Mouse (Mus musculus) granulocyte monocyte progenitor cell, adult 5-6 weeks (primary cell): ENCODE measurements at regions not wholly inside any gene's neighbourhood (a gene's known extent, or its start where the extent isn't known, plus 50 kb on each side); places are given as distances from the start of the nearest gene placed in this dataset.

Source experiments
- ATAC-seq: replicated peaks from 2 replicates; pipeline ENCODE4 v1.8.0; 2016; ENCODE audit warnings: mild to moderate bottlenecking, moderate TSS enrichment, inconsistent platforms; ENCODE audit not compliant: poor library complexity, severe bottlenecking

DNA sequence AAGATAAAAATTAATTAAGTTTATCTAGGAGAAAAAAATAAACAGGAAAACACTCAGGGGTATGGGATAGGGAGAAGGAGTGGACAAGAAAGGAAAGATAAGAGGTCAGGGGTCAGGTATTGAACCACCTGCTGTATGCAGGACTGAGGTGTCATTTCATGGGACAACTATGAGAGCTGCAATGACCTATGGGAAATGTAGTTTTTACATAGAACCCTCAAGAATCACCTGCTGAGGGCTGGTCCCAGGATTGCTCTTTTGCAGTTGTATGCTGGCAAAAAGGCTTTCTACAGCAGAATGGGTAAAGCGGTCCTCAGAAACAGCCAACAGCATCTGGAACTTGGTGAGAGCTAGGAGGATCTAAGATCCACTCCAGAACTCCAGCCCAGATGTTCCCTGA lies 154.0 kb downstream of the Sox4 start:
- ATAC-seq: no peak

DNA sequence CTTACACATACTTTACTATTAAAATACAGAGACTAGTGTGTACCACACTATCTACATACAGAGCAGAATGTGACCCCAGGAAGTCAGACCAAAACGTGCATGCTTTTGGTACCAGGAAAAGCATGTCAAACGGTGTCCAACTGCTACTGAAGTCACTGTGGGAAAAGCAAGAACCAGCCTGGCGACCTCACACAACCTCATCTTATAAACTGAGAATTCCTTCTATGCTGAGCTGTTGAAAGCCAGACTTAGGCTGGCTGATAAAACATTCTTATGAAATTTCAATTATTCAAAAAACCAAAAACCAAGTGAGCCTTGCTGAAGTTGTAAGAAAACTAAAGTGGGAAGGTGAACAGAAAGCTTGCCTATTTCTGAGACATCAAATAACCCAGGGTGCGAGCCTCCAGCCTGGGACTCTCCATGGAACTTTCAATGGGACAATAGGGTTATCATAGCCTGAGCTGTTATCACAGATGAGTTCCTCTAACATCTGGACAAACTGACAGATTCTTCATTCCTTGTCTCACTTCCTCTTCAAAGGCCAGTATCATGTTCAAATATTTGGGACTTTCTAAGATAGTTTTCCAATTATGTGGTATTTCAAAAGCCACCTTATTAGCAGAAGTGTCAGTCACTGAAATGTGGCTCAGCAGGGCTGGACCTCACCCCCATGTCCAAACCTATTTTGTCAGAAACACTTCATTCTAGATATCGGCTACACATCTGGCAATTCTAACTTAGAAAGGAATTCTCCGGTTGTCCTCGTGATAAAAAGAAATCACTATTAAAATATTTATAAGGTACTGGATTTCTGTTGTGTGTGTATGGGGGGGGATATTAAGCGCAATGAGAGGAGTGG lies 155.7 kb downstream of the Sox4 start:
- peak; percentile 68 for ATAC-seq

DNA sequence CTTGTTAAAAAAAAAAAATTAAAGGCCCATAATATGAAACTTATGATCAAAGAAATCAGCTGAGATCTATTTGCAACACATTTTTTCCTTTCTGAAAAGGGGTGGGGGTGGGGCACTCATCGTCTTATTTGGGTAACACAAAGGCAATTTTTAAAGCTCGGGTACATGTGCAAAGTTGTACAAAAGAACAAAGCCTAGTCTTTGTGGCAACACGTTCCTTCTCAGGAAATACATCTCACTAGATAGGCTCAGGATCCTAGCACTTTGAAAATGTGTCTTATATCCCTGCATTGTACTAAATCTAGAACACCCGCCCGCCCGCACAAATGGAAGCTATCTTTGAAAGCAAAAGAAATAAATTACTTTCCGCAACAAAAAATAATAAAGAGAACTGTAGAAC lies 158.2 kb downstream of the Sox4 start:
- no peak for ATAC-seq

DNA sequence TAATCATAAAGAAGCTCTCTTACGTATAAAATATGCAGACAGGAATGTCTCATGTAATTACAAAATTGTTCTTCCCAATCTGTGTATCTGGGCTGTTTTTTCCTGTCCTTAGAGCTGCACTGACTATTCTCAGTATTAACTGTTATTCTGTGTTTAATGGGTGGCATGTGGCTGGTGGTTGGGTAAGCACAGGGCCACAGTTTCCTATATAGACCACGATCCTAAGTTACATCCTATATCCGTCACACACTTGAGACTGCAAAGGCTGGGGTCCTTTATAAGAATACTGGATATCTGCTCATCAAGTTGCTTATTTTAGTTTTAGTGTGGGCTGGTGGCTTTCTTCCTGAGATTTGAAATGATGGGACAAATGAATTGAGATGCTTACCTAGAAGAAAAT lies 159.0 kb downstream of the Sox4 start:
- peak; percentile 72 for ATAC-seq

DNA sequence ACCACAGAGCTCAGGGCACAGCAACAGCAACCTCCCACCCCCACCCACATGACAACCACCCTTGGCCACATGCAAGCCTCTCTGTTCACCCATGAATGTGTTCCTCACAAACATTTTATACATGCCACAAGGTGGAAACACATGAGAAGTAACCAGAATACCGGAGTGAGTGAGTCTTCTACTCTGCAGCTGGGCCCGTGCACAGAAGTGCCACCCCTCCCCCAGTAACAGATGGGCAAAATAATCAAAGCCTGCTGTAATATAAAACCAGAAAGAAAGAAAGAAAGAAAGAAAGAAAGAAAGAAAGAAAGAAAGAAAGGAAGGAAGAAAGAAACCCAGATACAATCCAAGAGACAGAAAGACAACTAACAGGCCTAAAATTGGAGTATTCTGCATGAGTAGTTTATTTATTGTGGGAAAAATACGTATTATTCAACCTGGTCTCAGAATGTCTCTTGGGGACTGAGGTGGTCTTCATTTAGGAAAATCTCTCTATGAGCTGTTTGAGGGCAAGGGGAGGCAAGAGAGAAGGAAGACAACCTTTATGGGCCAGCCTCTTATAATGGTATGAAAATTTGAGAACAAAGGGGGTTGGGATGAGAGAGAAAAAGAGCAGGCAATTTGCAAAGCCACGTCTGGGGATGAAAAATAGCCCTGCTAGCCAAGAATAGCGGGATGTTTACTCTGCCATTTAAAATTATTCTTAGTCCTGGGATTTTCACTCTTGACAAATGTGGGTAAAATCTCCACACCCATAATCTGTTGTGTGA lies 160.2 kb downstream of the Sox4 start:
- ATAC-seq: no peak

DNA sequence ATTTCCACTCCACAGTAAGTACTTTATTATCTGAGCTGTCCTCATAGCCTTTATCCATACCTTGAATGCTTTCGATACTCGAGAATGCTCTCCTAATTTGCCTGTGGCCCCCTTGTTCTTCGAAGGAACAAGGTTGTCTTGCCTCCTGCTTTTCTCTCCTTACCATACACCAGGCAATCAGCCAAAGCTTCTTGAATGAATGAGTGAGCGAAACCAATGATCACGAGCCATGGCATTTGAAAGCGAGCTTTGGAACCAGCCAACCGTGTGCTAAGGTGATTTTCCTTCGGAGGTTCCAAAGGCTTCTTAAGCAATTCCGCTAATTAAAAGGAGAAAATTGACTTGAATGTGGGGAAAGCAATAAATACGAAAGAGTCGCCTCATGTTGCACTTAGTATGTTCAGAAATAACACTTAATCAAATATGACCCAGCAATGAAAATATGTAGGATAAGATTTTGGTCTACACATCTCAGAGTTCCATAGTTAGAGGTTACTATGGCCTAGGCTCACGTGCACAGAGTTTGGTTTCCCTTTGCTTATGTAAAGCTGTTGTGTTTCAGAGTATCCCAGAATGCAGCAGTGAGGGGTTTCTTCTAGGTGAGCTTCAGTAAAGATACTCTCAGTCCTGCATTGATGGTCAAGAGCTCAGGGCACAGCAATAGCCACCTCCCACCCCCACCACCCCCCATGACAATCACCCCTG lies 160.9 kb downstream of the Sox4 start:
- no peak for ATAC-seq

DNA sequence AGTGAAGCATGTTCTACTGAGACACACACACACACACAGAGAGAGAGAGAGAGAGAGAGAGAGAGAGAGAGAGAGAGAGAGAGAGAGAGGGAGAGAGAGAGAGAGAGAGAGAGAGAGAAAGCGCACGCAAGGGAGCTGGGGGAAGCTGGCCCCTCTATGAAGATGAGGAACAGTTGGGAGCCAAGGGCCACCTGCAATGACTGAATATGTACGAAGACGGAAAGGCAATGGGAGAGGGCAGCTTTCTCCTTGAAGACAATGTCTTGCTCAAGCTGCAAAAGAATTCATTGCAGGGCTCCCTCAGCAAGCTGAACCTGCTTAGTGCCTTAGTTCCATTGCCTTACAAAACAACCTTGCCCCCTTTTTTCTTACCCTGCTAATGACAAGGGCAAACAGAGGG lies 163.1 kb downstream of the Sox4 start:
- ATAC-seq: peak; percentile 46

DNA sequence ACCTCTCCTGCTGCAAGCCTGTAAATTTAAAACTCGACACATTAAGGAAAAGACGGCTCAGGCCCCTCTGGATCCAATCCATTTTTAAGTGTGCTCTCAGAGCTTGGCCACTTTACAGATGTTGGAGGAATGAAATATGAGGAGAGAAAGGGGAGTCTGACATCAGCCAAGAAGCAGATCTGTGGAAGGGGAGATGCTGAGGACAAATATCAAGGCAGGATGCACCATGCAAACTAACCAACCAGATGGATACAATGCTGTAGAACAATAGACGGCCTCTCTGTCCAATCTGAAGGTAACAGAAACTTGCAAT lies 166.2 kb downstream of the Sox4 start:
- ATAC-seq: no peak

DNA sequence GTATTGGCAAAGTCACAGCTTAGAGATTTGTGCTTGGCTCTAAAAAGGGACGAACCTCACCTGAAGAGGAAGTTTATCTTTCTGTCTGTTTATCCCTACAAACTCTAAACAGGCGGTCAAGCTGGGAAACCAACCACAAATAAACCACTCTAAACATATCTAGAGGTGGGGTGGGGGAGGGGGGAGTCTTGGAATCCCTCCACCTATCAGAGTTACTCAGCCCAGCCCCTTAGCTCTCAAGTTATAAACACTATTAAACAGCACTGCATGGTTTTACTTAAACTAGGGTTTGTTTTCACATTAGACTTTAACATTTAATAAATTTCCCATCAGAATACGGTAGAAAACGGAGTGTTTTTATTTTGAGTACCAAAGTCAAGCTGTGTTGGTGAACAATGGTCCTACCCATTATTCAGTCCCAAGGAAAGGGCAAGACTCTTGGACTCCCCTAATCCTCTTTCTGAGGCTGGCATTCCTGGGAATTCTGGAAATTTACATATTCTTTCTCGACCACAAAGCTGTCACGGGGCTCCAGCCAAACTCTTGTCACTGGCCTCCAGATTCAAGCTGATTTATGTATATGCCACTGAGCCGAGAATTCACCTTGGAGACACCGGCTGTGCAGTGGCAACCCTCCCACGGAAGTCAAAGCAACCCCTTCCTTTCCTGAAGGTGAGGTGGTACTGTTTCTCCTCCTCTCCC lies 166.7 kb downstream of the Sox4 start:
- ATAC-seq: no peak

DNA sequence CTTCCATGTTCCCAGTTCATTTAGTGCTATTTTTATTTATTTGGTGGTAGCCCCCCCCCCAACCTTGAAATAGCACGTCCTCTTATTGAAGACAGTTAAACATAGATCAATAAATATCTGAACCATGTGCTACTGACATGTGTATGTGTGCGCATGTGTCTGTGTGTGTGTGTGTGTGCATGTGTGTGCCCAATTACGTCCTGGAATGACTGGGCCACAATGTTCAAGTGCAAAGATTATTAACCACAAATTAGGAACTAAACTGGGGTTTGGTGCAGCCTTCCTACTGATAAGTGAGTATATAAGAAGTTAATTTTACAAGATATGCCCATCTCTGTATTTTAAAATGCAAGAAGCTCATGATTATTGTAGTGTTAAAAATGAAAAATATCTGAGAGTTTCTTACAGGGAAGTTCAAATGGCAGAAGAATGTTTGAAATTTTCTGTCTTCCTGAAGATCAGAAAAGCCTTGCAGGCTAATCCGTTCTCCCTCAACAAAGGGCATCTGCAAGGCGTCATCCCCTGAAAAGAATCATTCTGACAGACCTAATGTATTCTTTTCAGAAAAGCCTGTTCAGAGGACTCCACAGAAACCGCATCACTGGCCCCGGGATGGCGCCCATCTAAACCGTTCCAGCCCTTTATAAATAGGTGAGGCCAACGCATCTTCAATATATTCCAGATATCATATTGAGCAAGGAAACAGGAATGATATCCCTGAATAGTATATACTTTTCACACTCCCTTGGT lies 170.8 kb downstream of the Sox4 start:
- no peak for ATAC-seq

DNA sequence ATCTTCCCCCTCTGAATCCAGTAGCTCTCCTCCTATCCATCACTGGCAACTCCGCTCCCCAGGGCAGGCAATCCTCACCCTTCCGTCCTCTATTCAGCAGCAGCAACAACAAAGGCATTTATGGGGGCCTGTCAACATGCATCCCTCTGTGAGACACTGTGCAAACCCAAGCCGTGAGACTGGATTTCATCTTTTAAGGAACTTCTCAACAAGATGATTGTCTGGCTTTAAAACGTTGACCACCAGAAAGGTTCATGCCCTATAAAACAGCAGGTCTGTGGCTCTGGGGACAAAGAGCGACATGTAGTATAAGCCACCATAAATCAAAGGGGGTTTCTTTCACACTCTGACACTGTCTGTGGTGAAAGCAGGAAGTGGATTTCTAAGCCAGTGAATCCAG lies 171.4 kb downstream of the Sox4 start:
- ATAC-seq: 0 out of 2 replicates have a peak, but pooled peaks have one; percentile 21

DNA sequence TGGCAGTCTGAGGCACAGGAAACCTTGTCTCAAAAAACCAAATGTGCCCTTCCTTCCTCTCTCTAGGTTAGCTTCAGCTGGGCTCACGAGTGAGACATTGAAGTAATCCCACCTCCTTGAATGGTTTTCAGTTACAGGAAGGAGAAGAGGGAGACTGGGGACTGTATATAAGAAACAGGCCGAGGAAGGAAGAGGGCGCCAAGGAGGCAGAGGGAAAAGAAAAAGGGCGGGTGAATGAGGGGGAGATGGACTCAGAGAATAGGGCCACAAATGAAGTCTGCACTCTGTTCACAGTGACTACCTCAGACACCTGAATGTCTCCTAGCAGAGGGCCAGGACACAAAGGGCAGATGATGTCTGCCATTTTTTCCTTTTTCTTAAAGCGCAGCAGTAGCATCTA lies 171.9 kb downstream of the Sox4 start:
- ATAC-seq: peak; percentile 23; the same call in 1 of the 2 replicates

DNA sequence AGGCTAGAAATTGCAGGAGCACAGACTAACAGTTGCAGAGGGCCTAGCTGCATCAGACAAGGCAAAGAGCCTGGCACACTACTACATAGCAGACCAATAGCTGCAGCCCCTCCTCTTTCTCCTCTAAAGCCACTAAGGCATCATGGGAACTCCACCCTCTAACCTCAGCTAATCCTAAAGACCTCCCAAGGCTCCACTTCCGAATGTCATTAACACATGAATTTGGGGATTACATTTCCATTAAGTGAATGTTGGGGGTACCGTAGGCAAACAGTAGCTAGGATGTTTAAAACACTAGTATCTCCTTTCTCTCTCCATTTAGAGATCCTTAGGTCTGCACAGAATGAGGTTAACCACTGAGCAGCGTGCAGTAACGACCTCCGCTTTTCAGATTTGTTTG lies 173.1 kb downstream of the Sox4 start:
- ATAC-seq: no peak; the same call in 1 of the 2 replicates

DNA sequence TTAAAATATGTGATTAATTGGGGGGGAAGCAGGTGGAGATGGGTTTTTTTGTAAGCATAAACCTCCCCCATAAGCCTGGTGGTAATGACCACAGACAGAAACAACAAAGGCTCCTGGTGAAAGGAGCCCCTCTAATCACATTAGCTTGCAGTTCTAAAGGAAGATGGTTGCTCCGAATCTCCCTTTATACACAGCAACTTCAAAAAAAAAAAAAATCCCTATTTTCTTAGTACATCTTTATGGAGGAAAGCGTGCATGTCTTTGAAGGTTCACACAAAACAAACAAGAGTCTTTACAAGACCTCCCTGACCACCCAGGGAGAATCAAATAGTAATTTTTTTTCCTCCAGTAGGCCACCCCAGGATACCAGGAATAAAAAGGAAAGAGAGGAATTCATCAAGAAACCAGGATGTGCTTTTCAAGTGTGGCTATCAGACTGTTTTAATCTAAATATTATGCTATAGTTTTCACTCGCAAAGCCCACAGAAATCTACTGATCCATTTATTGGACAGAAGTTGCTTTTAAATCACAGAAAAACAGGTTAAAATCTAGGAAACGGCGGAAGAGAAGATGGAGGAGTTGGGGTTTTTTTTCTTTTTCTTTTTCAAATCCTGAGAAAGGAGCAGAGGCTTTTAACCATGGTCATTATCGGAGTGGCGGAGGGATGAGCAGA lies 178.2 kb downstream of the Sox4 start:
- no peak for ATAC-seq

DNA sequence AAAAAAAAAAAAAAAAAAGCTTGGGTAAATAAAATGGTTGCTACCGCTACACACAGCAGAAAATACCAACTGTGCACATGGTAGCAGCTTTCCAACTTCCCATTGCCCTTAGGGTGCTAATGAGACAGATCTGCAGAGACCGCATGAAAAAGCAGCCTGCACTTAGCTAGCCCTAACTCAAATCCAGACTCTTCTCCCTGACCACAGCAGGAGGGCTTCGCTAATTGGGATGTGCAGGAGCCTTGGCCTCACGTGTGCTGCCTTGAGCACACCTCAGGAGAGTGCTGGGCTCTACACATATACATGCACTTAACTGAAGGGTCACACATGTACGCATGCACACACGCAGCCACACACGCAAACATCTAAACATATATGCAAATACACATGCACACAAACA lies 178.9 kb downstream of the Sox4 start:
- ATAC-seq: no peak

DNA sequence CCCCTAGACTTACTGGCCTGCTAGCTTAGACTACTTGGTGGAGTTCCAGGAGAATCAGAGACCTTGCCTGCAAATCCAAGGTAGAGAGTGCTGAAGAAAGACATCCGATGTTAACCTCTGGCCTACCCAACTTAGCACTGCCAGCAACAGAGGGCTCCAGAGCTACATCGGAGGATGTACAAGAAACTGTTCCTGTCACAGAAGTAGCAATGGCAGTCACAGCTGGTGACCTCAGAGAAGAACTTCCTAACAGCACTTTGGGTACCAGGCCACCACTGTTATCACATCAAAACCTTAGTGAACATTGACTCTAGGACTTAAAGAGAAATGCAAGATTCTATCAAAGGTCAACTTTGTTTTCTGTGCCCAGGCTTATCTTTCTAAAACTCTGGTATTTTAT lies 180.0 kb downstream of the Sox4 start:
- ATAC-seq: peak; percentile 34

DNA sequence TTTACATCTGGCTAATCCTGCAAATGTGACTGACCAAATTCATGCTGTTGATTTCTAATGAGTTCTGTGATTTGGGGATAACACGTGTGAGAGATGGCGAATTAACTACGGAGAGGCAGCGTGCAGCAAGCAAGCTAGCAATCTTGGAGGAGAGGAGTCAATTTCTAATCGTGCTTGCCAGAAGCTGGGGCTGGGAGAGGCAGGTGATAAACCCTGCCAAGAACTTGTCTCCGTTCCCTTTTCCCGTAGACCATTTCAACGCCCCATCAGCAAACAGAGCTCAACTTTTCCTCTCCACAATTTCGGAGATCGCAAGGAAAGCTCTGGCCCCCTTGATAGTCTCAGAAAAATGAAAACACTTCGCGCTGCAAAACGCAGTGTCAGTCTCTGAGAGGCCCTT lies 183.0 kb downstream of the Sox4 start:
- ATAC-seq: no peak

DNA sequence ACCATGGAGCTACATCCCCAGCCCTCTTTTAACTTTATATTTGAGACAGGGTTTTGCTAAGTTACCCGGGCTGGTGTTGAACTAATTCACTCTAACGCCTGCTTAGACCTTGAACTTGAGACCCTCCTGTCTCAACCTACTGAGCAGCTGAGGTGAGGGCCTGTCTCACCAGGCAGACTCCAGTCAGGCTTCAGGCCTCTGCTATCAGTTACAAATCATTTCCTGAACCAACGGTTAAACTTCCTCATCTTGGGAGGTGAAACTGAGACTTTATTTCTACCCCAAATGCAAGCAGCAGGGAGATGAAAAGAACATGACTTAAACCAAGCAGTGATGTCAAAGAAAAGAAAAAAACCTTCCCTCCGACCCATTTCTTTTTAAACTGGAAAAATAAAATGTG lies 183.5 kb downstream of the Sox4 start:
- peak; percentile 79 for ATAC-seq

DNA sequence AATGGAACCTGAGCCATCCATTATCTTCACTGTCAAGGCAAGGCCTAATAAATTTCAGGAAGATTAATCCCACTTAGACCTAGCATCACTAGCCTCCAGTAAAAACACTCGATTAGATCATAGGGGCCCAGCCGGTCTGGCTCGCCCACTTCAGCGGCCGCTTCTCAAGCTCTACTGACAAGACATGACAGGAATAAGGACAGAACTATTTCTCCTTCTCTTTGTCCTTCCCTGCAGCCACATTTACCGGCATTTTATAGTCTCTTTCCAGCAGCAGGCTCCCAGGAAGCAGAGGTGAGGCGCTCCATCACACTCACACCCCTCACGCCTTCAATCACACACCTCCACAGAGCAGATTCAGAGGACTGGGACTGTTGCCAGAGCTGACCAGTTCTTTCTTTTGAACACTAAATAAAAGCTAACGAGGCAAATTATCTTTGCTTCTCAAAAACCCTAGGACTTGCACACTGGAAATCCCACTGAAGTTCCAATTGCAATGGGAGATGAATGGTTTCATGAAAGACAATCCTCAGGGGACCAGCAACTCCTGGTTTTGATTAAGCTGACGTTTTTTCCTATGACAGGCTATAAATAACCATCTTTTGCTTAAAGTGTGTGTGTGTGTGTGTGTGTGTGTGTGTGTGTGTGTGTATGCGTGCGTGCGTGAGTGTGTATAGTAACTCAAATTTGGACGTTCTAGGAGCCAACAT lies 184.6 kb downstream of the Sox4 start:
- no peak for ATAC-seq
